Mouse (Mus musculus): ENCODE data around the gene Spsb4.
A peak's percentile ranks its signal among the peaks of the same experiment; 100 is the strongest.

Gene Spsb4

GRCm38 (mm10) chr9:97018677-97019147 lies at the start of gene Spsb4:
TSS of gene Spsb4 (minus strand) at chr9:97018843.
- DNase-seq (ENCODE audit: low spot score in 2 of 2): peak; percentile 57 to 69

- DNase-seq (ENCODE audit: low spot score in 2 of 2): no peak
Observed at GRCm38 (mm10) chr9:97067761-97068160, 49.1 kb upstream of the Spsb4 start.

- DNase-seq (ENCODE audit: low spot score in 2 of 2): no peak
Observed at GRCm38 (mm10) chr9:97065885-97066284, 47.2 kb upstream of the Spsb4 start.

GRCm38 (mm10) chr9:97065216-97065615 lies 46.6 kb upstream of the Spsb4 start:
- DNase-seq (ENCODE audit: low spot score in 2 of 2): no peak

GRCm38 (mm10) chr9:97064161-97064560 lies 45.5 kb upstream of the Spsb4 start:
- no peak for DNase-seq (ENCODE audit: low spot score in 2 of 2)

- DNase-seq (ENCODE audit: low spot score in 2 of 2): no peak
Observed at GRCm38 (mm10) chr9:97061696-97062095, 43.1 kb upstream of the Spsb4 start.

- DNase-seq (ENCODE audit: low spot score in 2 of 2): no peak
Observed at GRCm38 (mm10) chr9:97056541-97057338, 38.1 kb upstream of the Spsb4 start.

GRCm38 (mm10) chr9:97055906-97056305 lies 37.3 kb upstream of the Spsb4 start:
- DNase-seq (ENCODE audit: low spot score in 2 of 2): no peak

- no peak for DNase-seq (ENCODE audit: low spot score in 2 of 2)
Observed at GRCm38 (mm10) chr9:97051176-97051575, 32.5 kb upstream of the Spsb4 start.

GRCm38 (mm10) chr9:97046240-97046639 lies 27.6 kb upstream of the Spsb4 start:
- DNase-seq (ENCODE audit: low spot score in 2 of 2): no peak

GRCm38 (mm10) chr9:97041633-97042032 lies 23.0 kb upstream of the Spsb4 start:
- DNase-seq (ENCODE audit: low spot score in 2 of 2): no peak

GRCm38 (mm10) chr9:97038010-97038409 lies 19.4 kb upstream of the Spsb4 start:
- no peak for DNase-seq (ENCODE audit: low spot score in 2 of 2)

GRCm38 (mm10) chr9:97036656-97037055 lies 18.0 kb upstream of the Spsb4 start:
- DNase-seq (ENCODE audit: low spot score in 2 of 2): peak in 1 of 2 experiments; percentile 13

- no peak for DNase-seq (ENCODE audit: low spot score in 2 of 2)
Observed at GRCm38 (mm10) chr9:97027361-97027760, 8.7 kb upstream of the Spsb4 start.

- DNase-seq (ENCODE audit: low spot score in 2 of 2): no peak
Observed at GRCm38 (mm10) chr9:97026006-97026405, 7.4 kb upstream of the Spsb4 start.

- no peak for DNase-seq (ENCODE audit: low spot score in 2 of 2)
Observed at GRCm38 (mm10) chr9:97024451-97024850, 5.8 kb upstream of the Spsb4 start.

GRCm38 (mm10) chr9:97022948-97023347 lies 4.3 kb upstream of the Spsb4 start:
- DNase-seq (ENCODE audit: low spot score in 2 of 2): no peak

GRCm38 (mm10) chr9:97022371-97022770 lies 3.7 kb upstream of the Spsb4 start:
- DNase-seq (ENCODE audit: low spot score in 2 of 2): no peak

- DNase-seq (ENCODE audit: low spot score in 2 of 2): no peak
Observed at GRCm38 (mm10) chr9:97020152-97020551, 1.5 kb upstream of the Spsb4 start.

- DNase-seq (ENCODE audit: low spot score in 2 of 2): no peak
Observed at GRCm38 (mm10) chr9:97019686-97020085, 1.0 kb upstream of the Spsb4 start.

GRCm38 (mm10) chr9:97019231-97019630 lies 588 bp upstream of the Spsb4 start:
- DNase-seq (ENCODE audit: low spot score in 2 of 2): no peak

- peak in 1 of 2 experiments; percentile 14 for DNase-seq (ENCODE audit: low spot score in 2 of 2)
Observed at GRCm38 (mm10) chr9:97017811-97018641, 617 bp downstream of the Spsb4 start.

All from urinary bladder, postnatal 36 days (tissue).